Mouse (Mus musculus): ENCODE results near the gene Bex1. TPM values are rescaled to one million over a fixed set of nuclear protein-coding genes. Genes with fewer than 3 reads are reported as not detected.

Gene Bex1
- total RNA-seq, 1 experiment: 461 TPM

DNA sequence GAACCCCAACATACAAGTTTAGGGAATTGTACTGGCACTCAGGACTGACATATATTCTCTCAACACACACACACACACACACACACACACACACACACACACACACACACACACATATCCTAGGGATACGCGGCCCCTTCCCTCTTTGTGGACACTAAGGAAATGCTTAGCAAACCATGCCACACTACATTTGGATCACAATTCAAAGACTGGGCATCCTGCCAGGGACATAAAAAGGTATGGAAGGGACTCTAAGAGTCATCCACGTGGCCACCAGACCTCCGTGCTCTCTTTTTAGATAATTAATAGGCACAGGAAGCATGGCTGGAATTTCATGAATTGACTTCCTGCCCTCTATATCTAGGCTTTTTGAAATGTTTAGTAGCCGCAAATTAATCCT lies 12.5 kb upstream of the Bex1 start:
- no peaks in the 10 kb centered on the region for H3K4me1 ChIP-seq (ENCODE audit: control insufficient read depth in 2 of 2, insufficient read depth in 2 of 2, low read length in 2 of 2, poor library complexity in 1 of 2)
- H3K27ac ChIP-seq (ENCODE audit: insufficient read depth, low read depth, low read length, poor library complexity, severe bottlenecking): no peak overlapping the region
- H3K9me3 ChIP-seq (ENCODE audit: control insufficient read depth, insufficient read depth, low read depth, low read length): no peaks in the 10 kb centered on the region
- DNase-seq (ENCODE audit: low read depth, low spot score): no peak
- H3K36me3 ChIP-seq (ENCODE audit: control insufficient read depth, insufficient read depth, low read length, poor library complexity, severe bottlenecking): no peaks in the 10 kb centered on the region
- in situ Hi-C loops (cut with MboI; ENCODE audit: low sequenced_read_pairs in 2 of 2, unreplicated experiment in 2 of 2): no loop called here
- TF ChIP-seq ZC3H11A (IDR thresholded peaks at IDR 0.05; ENCODE audit: borderline replicate concordance, low read depth, low read length): no peak
- no peak for TF ChIP-seq CHD2 (IDR thresholded peaks at IDR 0.05; ENCODE audit: low read depth, low read length)
- TF ChIP-seq ZNF384 (IDR thresholded peaks at IDR 0.05; ENCODE audit: low read depth, low read length): no peak
- TF ChIP-seq HCFC1 (IDR thresholded peaks at IDR 0.05; ENCODE audit: borderline replicate concordance, insufficient read depth, low read length): no peak
- no peak for TF ChIP-seq MAFK (IDR thresholded peaks at IDR 0.05; ENCODE audit: insufficient read depth, low read depth, low read length)
- H3K4me3 ChIP-seq (ENCODE audit: insufficient read depth in 1 of 2, low read depth in 1 of 2, low read length in 2 of 2, poor library complexity in 1 of 2, severe bottlenecking in 1 of 2): no peak overlapping the region
- no peak overlapping the region for H3K9ac ChIP-seq (ENCODE audit: insufficient read depth, low read depth, low read length, poor library complexity, severe bottlenecking)

- DNase-seq (ENCODE audit: low read depth, low spot score): no peak
- H3K36me3 ChIP-seq (ENCODE audit: control insufficient read depth, insufficient read depth, low read length, poor library complexity, severe bottlenecking): no peaks in the 10 kb centered on the region
- TF ChIP-seq ZNF384 (IDR thresholded peaks at IDR 0.05; ENCODE audit: low read depth, low read length) (no peak), ZC3H11A (IDR thresholded peaks at IDR 0.05; ENCODE audit: borderline replicate concordance, low read depth, low read length) (no peak), CHD2 (IDR thresholded peaks at IDR 0.05; ENCODE audit: low read depth, low read length) (no peak), HCFC1 (IDR thresholded peaks at IDR 0.05; ENCODE audit: borderline replicate concordance, insufficient read depth, low read length) (no peak), MAFK (IDR thresholded peaks at IDR 0.05; ENCODE audit: insufficient read depth, low read depth, low read length) (no peak)
- H3K27ac ChIP-seq (ENCODE audit: insufficient read depth, low read depth, low read length, poor library complexity, severe bottlenecking): no peak overlapping the region
- H3K4me1 ChIP-seq (ENCODE audit: control insufficient read depth in 2 of 2, insufficient read depth in 2 of 2, low read length in 2 of 2, poor library complexity in 1 of 2): no peaks in the 10 kb centered on the region
- H3K4me3 ChIP-seq (ENCODE audit: insufficient read depth in 1 of 2, low read depth in 1 of 2, low read length in 2 of 2, poor library complexity in 1 of 2, severe bottlenecking in 1 of 2): no peak overlapping the region
- in situ Hi-C loops (cut with MboI; ENCODE audit: low sequenced_read_pairs in 2 of 2, unreplicated experiment in 2 of 2): no loop called here
- no peaks in the 10 kb centered on the region for H3K9me3 ChIP-seq (ENCODE audit: control insufficient read depth, insufficient read depth, low read depth, low read length)
- no peak overlapping the region for H3K9ac ChIP-seq (ENCODE audit: insufficient read depth, low read depth, low read length, poor library complexity, severe bottlenecking)
Observed at GRCm38 (mm10) chrX:136223714-136224113, 8.4 kb upstream of the Bex1 start.

- Histone ChIP-seq H3K27ac (ENCODE audit: insufficient read depth, low read depth, low read length, poor library complexity, severe bottlenecking) (no peak overlapping the region), H3K9me3 (ENCODE audit: control insufficient read depth, insufficient read depth, low read depth, low read length) (no peaks in the 10 kb centered on the region), H3K4me1 (ENCODE audit: control insufficient read depth in 2 of 2, insufficient read depth in 2 of 2, low read length in 2 of 2, poor library complexity in 1 of 2) (no peaks in the 10 kb centered on the region), H3K9ac (ENCODE audit: insufficient read depth, low read depth, low read length, poor library complexity, severe bottlenecking) (no peak overlapping the region), H3K4me3 (ENCODE audit: insufficient read depth in 1 of 2, low read depth in 1 of 2, low read length in 2 of 2, poor library complexity in 1 of 2, severe bottlenecking in 1 of 2) (no peak overlapping the region), H3K36me3 (ENCODE audit: control insufficient read depth, insufficient read depth, low read length, poor library complexity, severe bottlenecking) (no peaks in the 10 kb centered on the region; the same call in 1 of the 2 replicates)
- TF ChIP-seq MAFK (IDR thresholded peaks at IDR 0.05; ENCODE audit: insufficient read depth, low read depth, low read length): no peak
- TF ChIP-seq ZC3H11A (IDR thresholded peaks at IDR 0.05; ENCODE audit: borderline replicate concordance, low read depth, low read length): no peak
- TF ChIP-seq ZNF384 (IDR thresholded peaks at IDR 0.05; ENCODE audit: low read depth, low read length): no peak
- no peak for TF ChIP-seq CHD2 (IDR thresholded peaks at IDR 0.05; ENCODE audit: low read depth, low read length)
- TF ChIP-seq HCFC1 (IDR thresholded peaks at IDR 0.05; ENCODE audit: borderline replicate concordance, insufficient read depth, low read length): no peak
- DNase-seq (ENCODE audit: low read depth, low spot score): no peak
- in situ Hi-C loops (cut with MboI; ENCODE audit: low sequenced_read_pairs in 2 of 2, unreplicated experiment in 2 of 2): no loop called here
Observed at GRCm38 (mm10) chrX:136216303-136216702, 990 bp upstream of the Bex1 start.

- no peaks in the 10 kb centered on the region; the same call in 1 of the 2 replicates for H3K36me3 ChIP-seq (ENCODE audit: control insufficient read depth, insufficient read depth, low read length, poor library complexity, severe bottlenecking)
- DNase-seq (ENCODE audit: low read depth, low spot score): no peak
- H3K9ac ChIP-seq (ENCODE audit: insufficient read depth, low read depth, low read length, poor library complexity, severe bottlenecking): no peak overlapping the region
- in situ Hi-C loops (cut with MboI; ENCODE audit: low sequenced_read_pairs in 2 of 2, unreplicated experiment in 2 of 2): no loop called here
- H3K4me3 ChIP-seq (ENCODE audit: insufficient read depth in 1 of 2, low read depth in 1 of 2, low read length in 2 of 2, poor library complexity in 1 of 2, severe bottlenecking in 1 of 2): no peak overlapping the region
- H3K9me3 ChIP-seq (ENCODE audit: control insufficient read depth, insufficient read depth, low read depth, low read length): no peaks in the 10 kb centered on the region
- TF ChIP-seq CHD2 (IDR thresholded peaks at IDR 0.05; ENCODE audit: low read depth, low read length) (no peak), ZNF384 (IDR thresholded peaks at IDR 0.05; ENCODE audit: low read depth, low read length) (no peak), HCFC1 (IDR thresholded peaks at IDR 0.05; ENCODE audit: borderline replicate concordance, insufficient read depth, low read length) (no peak), MAFK (IDR thresholded peaks at IDR 0.05; ENCODE audit: insufficient read depth, low read depth, low read length) (no peak), ZC3H11A (IDR thresholded peaks at IDR 0.05; ENCODE audit: borderline replicate concordance, low read depth, low read length) (no peak)
- H3K27ac ChIP-seq (ENCODE audit: insufficient read depth, low read depth, low read length, poor library complexity, severe bottlenecking): no peak overlapping the region
- no peaks in the 10 kb centered on the region for H3K4me1 ChIP-seq (ENCODE audit: control insufficient read depth in 2 of 2, insufficient read depth in 2 of 2, low read length in 2 of 2, poor library complexity in 1 of 2)
Observed at GRCm38 (mm10) chrX:136213396-136213795, 1.9 kb downstream of the Bex1 start.

DNA sequence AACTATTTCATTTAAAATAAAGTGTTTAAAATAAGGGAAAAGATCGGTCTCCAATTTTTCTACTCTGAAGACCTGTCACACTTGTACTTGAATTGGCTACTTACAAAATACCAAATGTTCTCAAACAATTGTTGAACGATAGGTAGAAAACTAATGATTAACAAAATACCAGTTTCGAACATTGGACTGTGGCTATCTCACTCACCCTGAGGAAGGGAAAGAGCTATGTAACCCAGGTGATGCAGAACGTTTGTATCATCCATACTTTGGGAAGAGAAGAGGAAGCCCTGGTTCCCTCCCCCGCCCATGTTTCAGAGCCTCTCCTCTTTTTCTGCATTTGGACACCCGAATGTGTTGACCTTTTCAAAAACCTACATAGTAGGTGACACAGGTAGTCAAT lies 10.9 kb downstream of the Bex1 start:
- H3K9me3 ChIP-seq (ENCODE audit: control insufficient read depth, insufficient read depth, low read depth, low read length): no peaks in the 10 kb centered on the region
- H3K4me3 ChIP-seq (ENCODE audit: insufficient read depth in 1 of 2, low read depth in 1 of 2, low read length in 2 of 2, poor library complexity in 1 of 2, severe bottlenecking in 1 of 2): no peak overlapping the region
- no peak overlapping the region for H3K9ac ChIP-seq (ENCODE audit: insufficient read depth, low read depth, low read length, poor library complexity, severe bottlenecking)
- TF ChIP-seq ZC3H11A (IDR thresholded peaks at IDR 0.05; ENCODE audit: borderline replicate concordance, low read depth, low read length) (no peak), HCFC1 (IDR thresholded peaks at IDR 0.05; ENCODE audit: borderline replicate concordance, insufficient read depth, low read length) (no peak), CHD2 (IDR thresholded peaks at IDR 0.05; ENCODE audit: low read depth, low read length) (no peak), MAFK (IDR thresholded peaks at IDR 0.05; ENCODE audit: insufficient read depth, low read depth, low read length) (no peak), ZNF384 (IDR thresholded peaks at IDR 0.05; ENCODE audit: low read depth, low read length) (no peak)
- H3K36me3 ChIP-seq (ENCODE audit: control insufficient read depth, insufficient read depth, low read length, poor library complexity, severe bottlenecking): no peaks in the 10 kb centered on the region
- no peaks in the 10 kb centered on the region for H3K4me1 ChIP-seq (ENCODE audit: control insufficient read depth in 2 of 2, insufficient read depth in 2 of 2, low read length in 2 of 2, poor library complexity in 1 of 2)
- in situ Hi-C loops (cut with MboI; ENCODE audit: low sequenced_read_pairs in 2 of 2, unreplicated experiment in 2 of 2): no loop called here
- no peak for DNase-seq (ENCODE audit: low read depth, low spot score)
- no peak overlapping the region for H3K27ac ChIP-seq (ENCODE audit: insufficient read depth, low read depth, low read length, poor library complexity, severe bottlenecking)
